Mouse (Mus musculus) heart, embryonic 11.5 days (tissue): Measurements from ENCODE around the gene Cdc42bpg. TPM values are rescaled to one million over a fixed set of nuclear protein-coding genes. Genes with fewer than 3 reads are reported as not detected.

Experiments used
- ATAC-seq: fragments of 200-750 bp; cut with Nextera tagmentation; replicated peaks from 2 replicates; pipeline ENCODE4 v1.8.0; 2017; ENCODE audit warnings: moderate library complexity; ENCODE audit not compliant: insufficient number of reproducible peaks, low FRiP score, low TSS enrichment
- H3K27ac ChIP-seq: fragments of 300-500 bp; sonication (generic); 2 replicates; pipeline ENCODE4 v1.5.1; 2014; ENCODE audit warnings: mild to moderate bottlenecking, low read depth, low read length
- H3K27me3 ChIP-seq: fragments of 300-500 bp; sonication (generic); 2 replicates; pipeline ENCODE4 v1.6.1; 2014; ENCODE audit warnings: mild to moderate bottlenecking, low read length, mixed read lengths; ENCODE audit not compliant: control insufficient read depth, insufficient read depth
- H3K36me3 ChIP-seq: fragments of 300-500 bp; sonication (generic); 2 replicates; pipeline ENCODE4 v1.6.1; 2014; ENCODE audit warnings: mild to moderate bottlenecking, low read length, moderate library complexity, mixed read lengths; ENCODE audit not compliant: control insufficient read depth, insufficient read depth
- H3K4me1 ChIP-seq: fragments of 300-500 bp; sonication (generic); 2 replicates; pipeline ENCODE4 v1.6.1; 2014; ENCODE audit warnings: low read length; ENCODE audit not compliant: control insufficient read depth, insufficient read depth
- H3K4me2 ChIP-seq: fragments of 300-500 bp; sonication (generic); 2 replicates; pipeline ENCODE4 v1.6.1; 2014; ENCODE audit warnings: mild to moderate bottlenecking, moderate library complexity
- H3K4me3 ChIP-seq: fragments of 300-500 bp; sonication (generic); 2 replicates; pipeline ENCODE4 v1.5.1; 2014; ENCODE audit warnings: low read depth, low read length
- H3K9ac ChIP-seq: fragments of 300-500 bp; sonication (generic); 2 replicates; pipeline ENCODE4 v1.6.1; 2014; ENCODE audit warnings: mild to moderate bottlenecking, low read depth, low read length, moderate library complexity
- H3K9me3 ChIP-seq: fragments of 300-500 bp; sonication (generic); replicated peaks from 2 replicates; pipeline ENCODE4 v1.6.1; 2016; ENCODE audit warnings: low read length; ENCODE audit not compliant: control insufficient read depth
- WGBS: fragments of 180-500 bp; shearing (Covaris S2); extraction: QIAGEN DNeasy Blood & Tissue Kit; methylation state at CpG from one replicate; pipeline ENCODE4 v1.1.7; 2014; ENCODE audit not compliant: insufficient replicate concordance; 5-methylcytosine and 5-hydroxymethylcytosine counted together
- polyA plus RNA-seq: library from polyadenylated mRNA; unstranded; fragments of >200 nt; fragmentation: Nextera tagmentation; extraction: Ambion mirVana; gene quantifications from 2 replicates; pipeline ENCODE4 v1.2.1, GENCODE M21; 2014

The Cdc42bpg gene
- polyA plus RNA-seq, 1 experiment from 2014 or later, result 0.74 TPM

GRCm38 (mm10) chr19:6336920-6337319 is 30.7 kb downstream of the Cdc42bpg start:
- Histone ChIP-seq H3K9me3 (no peaks in the 10 kb centered on the region), H3K36me3 (peaks cover 29% of the 10 kb centered on the region), H3K4me1 (peaks cover 26% of the 10 kb centered on the region), H3K4me2 (peak overlapping the region; percentile 91), H3K9ac (no peak overlapping the region), H3K27ac (no peak overlapping the region), H3K4me3 (peak overlapping the region; percentile 89; the same call in 1 of the 2 replicates), H3K27me3 (no peaks in the 10 kb centered on the region)
- WGBS, result 93% methylated on average over 10 of the region's 10 CpGs
- no peak for ATAC-seq

GRCm38 (mm10) chr19:6338171-6338570 is 31.9 kb downstream of the Cdc42bpg start:
- Histone ChIP-seq H3K27ac (no peak overlapping the region), H3K27me3 (no peaks in the 10 kb centered on the region), H3K9ac (no peak overlapping the region), H3K4me1 (peaks cover 30% of the 10 kb centered on the region), H3K9me3 (no peaks in the 10 kb centered on the region), H3K4me2 (no peak overlapping the region), H3K4me3 (no peak overlapping the region), H3K36me3 (peaks cover 29% of the 10 kb centered on the region)
- 95% methylated on average over 7 of the region's 7 CpGs for WGBS
- ATAC-seq, result no peak

GRCm38 (mm10) chr19:6338716-6339115 is 32.5 kb downstream of the Cdc42bpg start:
- no peak for ATAC-seq
- no peak overlapping the region for H3K4me2 ChIP-seq
- no peaks in the 10 kb centered on the region for H3K27me3 ChIP-seq
- no peak overlapping the region for H3K4me3 ChIP-seq
- H3K9ac ChIP-seq, result no peak overlapping the region
- H3K36me3 ChIP-seq, result peaks cover 29% of the 10 kb centered on the region
- H3K9me3 ChIP-seq, result no peaks in the 10 kb centered on the region
- WGBS, result 89% methylated on average over 11 of the region's 11 CpGs
- H3K4me1 ChIP-seq, result peaks cover 30% of the 10 kb centered on the region
- H3K27ac ChIP-seq, result no peak overlapping the region

GRCm38 (mm10) chr19:6339191-6339590 is 32.9 kb downstream of the Cdc42bpg start:
- WGBS, result 91% methylated on average over 6 of the region's 6 CpGs
- ATAC-seq, result no peak
- peaks cover 29% of the 10 kb centered on the region for H3K36me3 ChIP-seq
- no peak overlapping the region for H3K4me3 ChIP-seq
- peaks cover 30% of the 10 kb centered on the region for H3K4me1 ChIP-seq
- H3K4me2 ChIP-seq, result no peak overlapping the region
- no peak overlapping the region for H3K27ac ChIP-seq
- H3K9me3 ChIP-seq, result no peaks in the 10 kb centered on the region
- H3K9ac ChIP-seq, result no peak overlapping the region
- H3K27me3 ChIP-seq, result no peaks in the 10 kb centered on the region

- Histone ChIP-seq H3K9me3 (no peaks in the 10 kb centered on the region), H3K27me3 (no peaks in the 10 kb centered on the region), H3K36me3 (peaks cover 29% of the 10 kb centered on the region), H3K4me3 (no peak overlapping the region), H3K4me2 (peak overlapping the region; percentile 98), H3K9ac (no peak overlapping the region), H3K4me1 (peaks cover 30% of the 10 kb centered on the region), H3K27ac (no peak overlapping the region; the same call in 1 of the 2 replicates)
- no peak for ATAC-seq
- 65% methylated on average over 15 of the region's 15 CpGs for WGBS
These were observed 33.7 kb downstream of the Cdc42bpg start for GRCm38 (mm10) chr19:6339890-6340504.

- Histone ChIP-seq H3K4me3 (peak within 1 kb of the TSS; percentile 72), H3K9ac (peak within 1 kb of the TSS; percentile 85), H3K4me1 (peaks cover 28% of the 10 kb centered on the region), H3K27me3 (no peaks in the 10 kb centered on the region), H3K36me3 (peaks cover 30% of the 10 kb centered on the region), H3K4me2 (peak within 1 kb of the TSS; percentile 98), H3K27ac (no peak within 1 kb of the TSS; the same call in 1 of the 2 replicates), H3K9me3 (no peaks in the 10 kb centered on the region)
- peak; percentile 84 for ATAC-seq
- WGBS, result 6% methylated on average over 43 of the region's 72 CpGs
These were observed 34.5 kb downstream of the Cdc42bpg start, which contains the start of gene Map4k2 for GRCm38 (mm10) chr19:6340524-6341452. Gene Map4k2, plus strand, starts transcription at chr19:6341135.

GRCm38 (mm10) chr19:6341453-6342077 is 35.3 kb downstream of the Cdc42bpg start:
- ATAC-seq, result no peak
- Histone ChIP-seq H3K27me3 (no peaks in the 10 kb centered on the region), H3K9me3 (no peaks in the 10 kb centered on the region), H3K36me3 (peaks cover 36% of the 10 kb centered on the region), H3K4me1 (peaks cover 22% of the 10 kb centered on the region), H3K4me3 (peak overlapping the region; percentile 72), H3K4me2 (peak overlapping the region; percentile 98), H3K9ac (peak overlapping the region; percentile 85), H3K27ac (no peak overlapping the region)
- WGBS, result 10% methylated on average over 23 of the region's 23 CpGs

GRCm38 (mm10) chr19:6342276-6342933 is 36.1 kb downstream of the Cdc42bpg start:
- Histone ChIP-seq H3K4me1 (peaks cover 19% of the 10 kb centered on the region), H3K27me3 (no peaks in the 10 kb centered on the region), H3K27ac (no peak overlapping the region), H3K36me3 (peaks cover 35% of the 10 kb centered on the region), H3K4me3 (peak overlapping the region; percentile 72; the same call in 1 of the 2 replicates), H3K9ac (0 out of 2 replicates have a peak overlapping the region, but pooled peaks have one; percentile 85), H3K9me3 (no peaks in the 10 kb centered on the region), H3K4me2 (peak overlapping the region; percentile 98)
- no peak for ATAC-seq
- WGBS, result 66% methylated on average over 5 of the region's 5 CpGs
